Mouse (Mus musculus) mesoderm, embryonic 11.5 days (tissue): ENCODE data around the gene Zfp933.
"Not testable (repeated sequence)": the region's sequence is repeated elsewhere in the genome, so short reads cannot be mapped to it uniquely, and the experiment has no call there.

ENCODE experiments used
- DNase-seq: peaks from one replicate; pipeline ENCODE4 v3.0.0-alpha.2; 2012; ENCODE audit warnings: low read depth, low spot score

Gene Zfp933

GRCm38 (mm10) chr4:147862051-147862450 is 13.9 kb upstream of the Zfp933 start:
- DNase-seq, result no peak

DNA sequence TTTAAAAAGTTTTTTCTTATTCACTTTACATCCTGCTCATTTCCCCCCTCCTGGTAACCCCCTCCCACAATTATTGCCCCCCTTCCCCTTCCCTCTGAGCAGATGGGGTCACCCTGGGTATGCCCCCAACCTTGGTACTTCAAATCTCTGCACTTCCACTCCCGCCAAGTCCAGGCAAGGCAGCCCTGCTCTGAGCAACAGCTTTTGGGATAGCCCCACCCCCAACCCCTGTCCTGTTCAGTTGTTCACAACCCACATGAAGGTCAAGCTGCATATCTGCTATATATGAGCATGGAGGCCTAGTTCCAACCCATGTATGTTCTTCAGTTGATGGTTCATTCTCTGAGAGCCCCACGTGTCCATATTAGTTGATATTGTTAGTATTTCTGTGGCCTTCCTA is 2.6 kb upstream of the Zfp933 start:
- no peak for DNase-seq

GRCm38 (mm10) chr4:147848584-147848991 is 422 bp upstream of the Zfp933 start:
- DNase-seq, result no peak

GRCm38 (mm10) chr4:147842871-147843270 is 5.3 kb downstream of the Zfp933 start:
- DNase-seq, result no peak

- not testable (repeated sequence) for DNase-seq
Measured at GRCm38 (mm10) chr4:147839282-147839681, 8.9 kb downstream of the Zfp933 start.

DNA sequence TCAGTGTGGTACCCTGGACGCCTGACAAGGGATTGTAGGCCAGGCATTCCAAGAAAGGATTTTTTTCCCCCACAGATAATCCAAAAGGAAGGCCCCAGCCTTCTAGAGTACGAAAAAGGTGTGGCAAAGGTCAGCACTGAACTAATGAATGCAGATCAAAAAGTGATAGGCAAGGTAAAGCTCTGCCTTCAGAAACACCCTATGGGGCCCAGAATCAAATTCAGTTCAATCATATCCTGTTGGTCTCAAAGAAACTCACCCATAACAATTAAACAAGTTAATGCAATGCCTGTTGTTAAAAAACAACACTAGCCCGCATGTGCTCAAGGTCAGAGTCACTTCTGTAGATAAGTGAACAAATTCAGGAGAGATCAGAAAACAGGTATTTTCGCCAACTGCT is 23.8 kb downstream of the Zfp933 start:
- DNase-seq, result no peak

- not testable (repeated sequence) for DNase-seq
Measured at GRCm38 (mm10) chr4:147821414-147821813, 26.8 kb downstream of the Zfp933 start.

- not testable (repeated sequence) for DNase-seq
Measured at GRCm38 (mm10) chr4:147819659-147820058, 28.5 kb downstream of the Zfp933 start.

DNA sequence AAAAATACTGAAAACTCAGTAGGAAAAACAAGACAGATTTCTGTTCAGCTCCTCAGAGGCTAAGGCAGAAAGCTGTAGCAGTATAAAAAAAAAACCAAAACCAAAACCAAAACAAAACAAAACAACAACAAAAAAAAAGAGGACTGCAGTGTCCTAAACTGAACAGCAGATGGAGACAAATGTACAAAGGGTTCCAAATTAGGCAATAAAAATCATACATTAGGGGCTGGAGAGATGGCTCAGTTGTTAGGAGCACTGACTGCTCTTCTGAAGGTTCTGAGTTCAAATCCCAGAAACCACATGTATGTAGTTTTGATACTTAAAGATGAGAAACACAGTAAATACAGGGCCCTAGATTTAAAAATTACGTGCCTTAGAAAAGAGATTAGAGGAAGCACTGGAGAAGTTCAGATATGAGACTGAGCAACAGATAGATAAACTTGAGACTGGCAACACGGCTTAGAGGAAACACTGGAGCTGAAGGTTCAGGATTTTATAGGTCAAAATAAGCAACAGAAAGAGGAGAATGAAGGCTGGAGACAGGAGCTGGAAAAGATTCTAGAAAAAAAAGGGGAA is 33.5 kb downstream of the Zfp933 start:
- DNase-seq, result no peak

GRCm38 (mm10) chr4:147813249-147813765 is 34.9 kb downstream of the Zfp933 start:
- DNase-seq, result no peak

GRCm38 (mm10) chr4:147809966-147810304 is 38.2 kb downstream of the Zfp933 start:
- DNase-seq, result not testable (repeated sequence)

- not testable (repeated sequence) for DNase-seq
Measured at GRCm38 (mm10) chr4:147809292-147809965, 38.7 kb downstream of the Zfp933 start, which contains the start of gene Zfp984. TSS of gene Zfp984 (minus strand) at chr4:147809788.

- DNase-seq, result not testable (repeated sequence)
Measured at GRCm38 (mm10) chr4:147808483-147808882, 39.7 kb downstream of the Zfp933 start.

GRCm38 (mm10) chr4:147795308-147795707 is 52.9 kb downstream of the Zfp933 start:
- not testable (repeated sequence) for DNase-seq

DNA sequence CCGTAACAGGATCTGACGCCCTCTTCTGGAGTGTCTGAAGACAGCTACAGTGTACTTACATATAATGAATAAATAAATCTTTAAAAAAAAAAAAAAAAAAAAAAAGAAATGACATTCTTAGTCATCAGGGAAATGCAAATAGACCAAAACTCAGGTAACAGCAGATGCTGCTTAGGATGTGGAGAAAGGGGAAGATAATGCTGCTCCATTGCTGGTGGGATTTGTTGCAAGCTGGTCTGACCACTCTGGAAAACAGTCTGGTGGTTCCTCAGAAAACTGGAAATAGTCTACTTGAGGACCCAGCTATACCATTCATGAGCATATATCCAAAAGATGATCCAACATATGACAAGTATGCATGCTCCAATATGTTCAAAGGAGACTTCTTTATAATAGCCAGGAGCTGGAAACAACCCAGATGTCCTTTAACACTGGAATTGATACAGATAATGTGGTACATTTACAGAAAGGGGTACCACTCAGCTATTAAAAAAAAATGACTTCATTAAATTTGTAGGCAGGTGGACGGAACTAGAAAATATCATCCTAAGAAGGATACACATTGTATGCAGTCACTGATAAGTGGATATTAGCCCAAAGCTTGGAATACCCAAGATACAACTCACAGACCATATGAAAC is 54.0 kb downstream of the Zfp933 start:
- DNase-seq, result not testable (repeated sequence)

DNA sequence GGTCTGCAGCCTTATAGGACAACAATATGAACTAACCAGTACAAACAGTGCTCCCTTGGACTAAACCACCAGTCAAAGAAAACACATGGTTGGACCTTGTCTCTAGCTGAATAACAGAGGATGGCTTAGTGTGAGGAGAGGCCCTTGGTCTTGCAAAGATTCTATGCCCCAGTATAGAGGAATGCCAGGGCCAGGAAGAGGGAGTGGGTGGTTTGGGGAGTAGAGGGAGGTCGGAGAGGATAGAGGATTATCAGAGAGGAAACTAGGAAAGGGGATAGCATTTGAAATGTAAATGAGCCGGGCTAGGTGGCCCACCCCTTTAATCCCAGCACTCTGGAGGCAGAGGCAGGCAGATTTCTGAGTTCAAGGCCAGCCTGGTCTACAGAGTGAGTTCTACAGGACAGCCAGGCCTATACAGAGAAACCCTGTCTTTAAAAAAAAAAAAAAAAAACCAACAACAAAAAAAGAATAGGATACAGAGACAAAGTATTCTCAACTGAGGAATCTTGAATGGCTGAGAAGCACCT is 54.7 kb downstream of the Zfp933 start:
- DNase-seq, result not testable (repeated sequence)

DNA sequence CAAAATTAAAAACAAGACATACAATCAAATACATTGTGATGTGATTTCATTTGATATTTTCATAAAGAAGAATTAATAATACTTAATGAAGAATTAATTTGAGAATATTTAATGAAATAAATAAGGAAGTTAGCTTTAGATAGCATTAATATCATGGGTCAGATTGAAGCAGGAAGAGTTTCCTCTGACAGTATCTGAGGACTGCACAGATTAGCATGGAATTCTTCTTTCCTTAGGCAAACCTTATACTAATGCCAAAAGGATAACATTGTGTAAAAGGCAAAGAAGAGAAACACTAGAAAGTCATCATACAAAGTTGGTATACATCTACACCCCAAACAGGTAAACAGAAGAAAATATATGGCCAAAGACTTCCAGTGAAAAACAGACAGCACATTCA is 56.4 kb downstream of the Zfp933 start:
- not testable (repeated sequence) for DNase-seq
